Mouse (Mus musculus) hindbrain, embryonic 13.5 days (tissue): ENCODE data around the gene Slc35e3. TPM values are rescaled to one million over a fixed set of nuclear protein-coding genes. Genes with fewer than 3 reads are reported as not detected.

Source experiments
- ATAC-seq: fragments of 200-750 bp; cut with Nextera tagmentation; 2 replicates; pipeline ENCODE4 v1.8.0; 2017; ENCODE audit warnings: moderate TSS enrichment; ENCODE audit not compliant: low FRiP score
- H3K27ac ChIP-seq: fragments of 300-500 bp; sonication (generic); 2 replicates; pipeline ENCODE4 v1.5.1; 2015; ENCODE audit warnings: inconsistent platforms, mild to moderate bottlenecking, moderate library complexity
- H3K27me3 ChIP-seq: fragments of 300-500 bp; sonication (generic); 2 replicates; pipeline ENCODE4 v1.6.1; 2015; ENCODE audit warnings: mild to moderate bottlenecking, inconsistent platforms
- H3K36me3 ChIP-seq: fragments of 300-500 bp; sonication (generic); 2 replicates; pipeline ENCODE4 v1.6.1; 2015; ENCODE audit warnings: mild to moderate bottlenecking, inconsistent platforms
- H3K4me1 ChIP-seq: fragments of 300-500 bp; sonication (generic); replicated peaks from 2 replicates; pipeline ENCODE4 v1.6.1; 2015; ENCODE audit warnings: inconsistent platforms
- H3K4me2 ChIP-seq: fragments of 300-500 bp; sonication (generic); 2 replicates; pipeline ENCODE4 v1.6.1; 2015; ENCODE audit warnings: inconsistent platforms, mild to moderate bottlenecking, moderate library complexity
- H3K4me3 ChIP-seq: fragments of 300-500 bp; sonication (generic); 2 replicates; pipeline ENCODE4 v1.5.1; 2015; ENCODE audit warnings: mild to moderate bottlenecking, inconsistent platforms
- H3K9ac ChIP-seq: fragments of 300-500 bp; sonication (generic); 2 replicates; pipeline ENCODE4 v1.6.1; 2015; ENCODE audit warnings: mild to moderate bottlenecking, inconsistent platforms
- H3K9me3 ChIP-seq: fragments of 300-500 bp; sonication (generic); 2 replicates; pipeline ENCODE4 v1.6.1; 2016; ENCODE audit warnings: inconsistent platforms
- WGBS: fragments of 180-500 bp; shearing (Covaris S2); methylation state at CpG from one replicate; pipeline ENCODE4 v1.1.7; 2015; 5-methylcytosine and 5-hydroxymethylcytosine counted together
- polyA plus RNA-seq: library from polyadenylated mRNA; unstranded; fragments of >200 nt; fragmentation: Nextera tagmentation; extraction: Ambion mirVana; gene quantifications from 2 replicates; pipeline ENCODE4 v1.2.1, GENCODE M21; 2015

Gene Slc35e3
- 31.1 and 33.2 TPM in 2 replicates for polyA plus RNA-seq

GRCm38 (mm10) chr10:117746297-117746883 is at the start of gene Slc35e3:
TSS of gene Slc35e3 (minus strand) at chr10:117746365.
- 14% methylated on average over 46 of the region's 46 CpGs for WGBS
- peak within 1 kb of the TSS; percentile 57 for H3K4me3 ChIP-seq
- ATAC-seq: peak; percentile 97

GRCm38 (mm10) chr10:117795206-117795605 is 49.0 kb upstream of the Slc35e3 start:
- Histone ChIP-seq H3K9ac (no peak overlapping the region), H3K27me3 (no peaks in the 10 kb centered on the region), H3K36me3 (no peaks in the 10 kb centered on the region), H3K4me3 (no peak overlapping the region), H3K4me1 (peaks cover 20% of the 10 kb centered on the region), H3K4me2 (no peak overlapping the region), H3K9me3 (no peaks in the 10 kb centered on the region), H3K27ac (no peak overlapping the region)
- ATAC-seq: no peak
- WGBS: 77% methylated on average over 4 of the region's 4 CpGs

More at GRCm38 (mm10) chr10:117746297-117746883, at the start of gene Slc35e3:
- H3K27ac ChIP-seq: peak within 1 kb of the TSS; percentile 69
- no peaks in the 10 kb centered on the region for H3K9me3 ChIP-seq
- H3K4me2 ChIP-seq: peak within 1 kb of the TSS; percentile 65
- peaks cover 31% of the 10 kb centered on the region for H3K36me3 ChIP-seq
- peaks cover 26% of the 10 kb centered on the region for H3K4me1 ChIP-seq
- no peaks in the 10 kb centered on the region for H3K27me3 ChIP-seq
- H3K9ac ChIP-seq: peak within 1 kb of the TSS; percentile 82

- H3K4me1 ChIP-seq: peaks cover 20% of the 10 kb centered on the region
- no peak for ATAC-seq
- H3K36me3 ChIP-seq: no peaks in the 10 kb centered on the region
- peak overlapping the region; percentile 87 for H3K4me3 ChIP-seq
- H3K27me3 ChIP-seq: no peaks in the 10 kb centered on the region
- 83% methylated on average over 11 of the region's 11 CpGs for WGBS
- 0 out of 2 replicates have a peak overlapping the region, but pooled peaks have one; percentile 72 for H3K27ac ChIP-seq
- H3K4me2 ChIP-seq: peak overlapping the region; percentile 58
- no peaks in the 10 kb centered on the region for H3K9me3 ChIP-seq
- no peak overlapping the region for H3K9ac ChIP-seq
These were observed 47.4 kb upstream of the Slc35e3 start for GRCm38 (mm10) chr10:117793436-117794030.

- under 1% methylated on average over 75 of the region's 75 CpGs for WGBS
- peak; percentile 98 for ATAC-seq
These were observed 46.3 kb upstream of the Slc35e3 start, which contains the start of gene Nup107 for GRCm38 (mm10) chr10:117792141-117793091. TSS of gene Nup107 (minus strand) at chr10:117792705.

GRCm38 (mm10) chr10:117791171-117791470 is 45.0 kb upstream of the Slc35e3 start:
- ATAC-seq: no peak
- H3K9ac ChIP-seq: peak overlapping the region; percentile 84; the same call in 1 of the 2 replicates
- 96% methylated on average over 2 of the region's 2 CpGs for whole genome bisulfite sequencing
- peak overlapping the region; percentile 80 for H3K4me2 ChIP-seq
- H3K36me3 ChIP-seq: peaks cover 20% of the 10 kb centered on the region
- H3K4me1 ChIP-seq: peaks cover 20% of the 10 kb centered on the region
- no peaks in the 10 kb centered on the region for H3K27me3 ChIP-seq
- no peaks in the 10 kb centered on the region for H3K9me3 ChIP-seq
- peak overlapping the region; percentile 87; the same call in 1 of the 2 replicates for H3K4me3 ChIP-seq
- H3K27ac ChIP-seq: no peak overlapping the region

More at GRCm38 (mm10) chr10:117792141-117793091, 46.3 kb upstream of the Slc35e3 start, which contains the start of gene Nup107:
- H3K4me3 ChIP-seq: peak within 1 kb of the TSS; percentile 87
- peak within 1 kb of the TSS; percentile 72 for H3K27ac ChIP-seq
- H3K4me2 ChIP-seq: peak within 1 kb of the TSS; percentile 80
- peak within 1 kb of the TSS; percentile 84 for H3K9ac ChIP-seq
- H3K36me3 ChIP-seq: peaks cover 7% of the 10 kb centered on the region
- H3K4me1 ChIP-seq: peaks cover 20% of the 10 kb centered on the region
- H3K9me3 ChIP-seq: no peaks in the 10 kb centered on the region
- H3K27me3 ChIP-seq: no peaks in the 10 kb centered on the region

GRCm38 (mm10) chr10:117790421-117791170 is 44.4 kb upstream of the Slc35e3 start:
- Histone ChIP-seq H3K4me2 (no peak overlapping the region), H3K9ac (no peak overlapping the region), H3K9me3 (no peaks in the 10 kb centered on the region), H3K27ac (no peak overlapping the region), H3K27me3 (no peaks in the 10 kb centered on the region), H3K4me1 (peaks cover 20% of the 10 kb centered on the region), H3K36me3 (peaks cover 25% of the 10 kb centered on the region), H3K4me3 (no peak overlapping the region)
- ATAC-seq: no peak
- WGBS: 97% methylated on average over 17 of the region's 17 CpGs

- Histone ChIP-seq H3K36me3 (peaks cover 30% of the 10 kb centered on the region), H3K4me2 (no peak overlapping the region), H3K9ac (no peak overlapping the region), H3K27me3 (no peaks in the 10 kb centered on the region), H3K4me3 (no peak overlapping the region), H3K9me3 (no peaks in the 10 kb centered on the region), H3K4me1 (peaks cover 20% of the 10 kb centered on the region), H3K27ac (no peak overlapping the region)
- ATAC-seq: no peak
- 100% methylated on average over 1 of the region's 1 CpGs for WGBS
These were observed 43.8 kb upstream of the Slc35e3 start for GRCm38 (mm10) chr10:117790011-117790410.

- no peaks in the 10 kb centered on the region for H3K4me1 ChIP-seq
- no peak overlapping the region for H3K4me2 ChIP-seq
- no peak overlapping the region for H3K27ac ChIP-seq
- ATAC-seq: no peak
- H3K36me3 ChIP-seq: peaks cover 74% of the 10 kb centered on the region
- no peaks in the 10 kb centered on the region for H3K9me3 ChIP-seq
- H3K27me3 ChIP-seq: no peaks in the 10 kb centered on the region
- H3K4me3 ChIP-seq: no peak overlapping the region
- no peak overlapping the region for H3K9ac ChIP-seq
- 94% methylated on average over 7 of the region's 7 CpGs for WGBS
These were observed 38.5 kb upstream of the Slc35e3 start for GRCm38 (mm10) chr10:117784646-117785045.

- no peak overlapping the region for H3K27ac ChIP-seq
- no peak overlapping the region for H3K4me2 ChIP-seq
- H3K4me3 ChIP-seq: no peak overlapping the region
- ATAC-seq: no peak
- peaks cover 78% of the 10 kb centered on the region for H3K36me3 ChIP-seq
- no peaks in the 10 kb centered on the region for H3K9me3 ChIP-seq
- WGBS: 96% methylated on average over 13 of the region's 13 CpGs
- H3K4me1 ChIP-seq: no peaks in the 10 kb centered on the region
- no peaks in the 10 kb centered on the region for H3K27me3 ChIP-seq
- H3K9ac ChIP-seq: no peak overlapping the region
These were observed 37.7 kb upstream of the Slc35e3 start for GRCm38 (mm10) chr10:117783786-117784420.

GRCm38 (mm10) chr10:117782491-117783260 is 36.5 kb upstream of the Slc35e3 start:
- no peak overlapping the region for H3K27ac ChIP-seq
- no peak overlapping the region for H3K4me2 ChIP-seq
- H3K27me3 ChIP-seq: no peaks in the 10 kb centered on the region
- H3K36me3 ChIP-seq: peaks cover 86% of the 10 kb centered on the region
- H3K4me1 ChIP-seq: no peaks in the 10 kb centered on the region
- ATAC-seq: no peak
- no peaks in the 10 kb centered on the region for H3K9me3 ChIP-seq
- WGBS: 95% methylated on average over 14 of the region's 14 CpGs
- no peak overlapping the region for H3K4me3 ChIP-seq
- H3K9ac ChIP-seq: no peak overlapping the region

GRCm38 (mm10) chr10:117782056-117782455 is 35.9 kb upstream of the Slc35e3 start:
- Histone ChIP-seq H3K9me3 (no peaks in the 10 kb centered on the region), H3K4me1 (no peaks in the 10 kb centered on the region), H3K4me3 (no peak overlapping the region), H3K4me2 (no peak overlapping the region), H3K36me3 (peaks cover 83% of the 10 kb centered on the region), H3K27ac (no peak overlapping the region), H3K9ac (no peak overlapping the region), H3K27me3 (no peaks in the 10 kb centered on the region)
- 95% methylated on average over 2 of the region's 2 CpGs for WGBS
- ATAC-seq: no peak
